Mouse (Mus musculus): ENCODE measurements around the gene Capns2. TPM values are rescaled to one million over a fixed set of nuclear protein-coding genes. Genes with fewer than 3 reads are reported as not detected.

Capns2 gene
- polyA plus RNA-seq, 1 experiment from 2014 or later, result 0.23 TPM

Small RNA genes within 50 kb of the gene (microRNA-seq; reads per million reads assigned to microRNA genes)
- not detected for gene Gm22151

Other genes starting within 250 kb of the Capns2 start
- gene Irx6, start 227.1 kb upstream of the Capns2 start, polyA plus RNA-seq (2016; fragmentation: Nextera tagmentation; extraction: Ambion mirVana), result 3.1 and 3.8 TPM in 2 replicates
- 123 TPM in 2 replicates for gene Mmp2, start 74.1 kb upstream of the Capns2 start, polyA plus RNA-seq (2016; fragmentation: Nextera tagmentation; extraction: Ambion mirVana)
- gene Lpcat2, start 46.1 kb upstream of the Capns2 start, polyA plus RNA-seq (2016; fragmentation: Nextera tagmentation; extraction: Ambion mirVana), result 3.0 and 4.9 TPM in 2 replicates
- 0.03 TPM in 2 replicates for gene Slc6a2, start 58.7 kb downstream of the Capns2 start, polyA plus RNA-seq (2016; fragmentation: Nextera tagmentation; extraction: Ambion mirVana)
- not detected in 2 replicates for gene Ces1a, start 146.8 kb downstream of the Capns2 start, polyA plus RNA-seq (2016; fragmentation: Nextera tagmentation; extraction: Ambion mirVana)
- not detected in 2 replicates for gene Ces1b, start 178.6 kb downstream of the Capns2 start, polyA plus RNA-seq (2016; fragmentation: Nextera tagmentation; extraction: Ambion mirVana)
- not detected in 2 replicates for gene Ces1c, start 229.9 kb downstream of the Capns2 start, polyA plus RNA-seq (2016; fragmentation: Nextera tagmentation; extraction: Ambion mirVana)